Mouse (Mus musculus): ENCODE measurements around the gene Sema3f.

DNA sequence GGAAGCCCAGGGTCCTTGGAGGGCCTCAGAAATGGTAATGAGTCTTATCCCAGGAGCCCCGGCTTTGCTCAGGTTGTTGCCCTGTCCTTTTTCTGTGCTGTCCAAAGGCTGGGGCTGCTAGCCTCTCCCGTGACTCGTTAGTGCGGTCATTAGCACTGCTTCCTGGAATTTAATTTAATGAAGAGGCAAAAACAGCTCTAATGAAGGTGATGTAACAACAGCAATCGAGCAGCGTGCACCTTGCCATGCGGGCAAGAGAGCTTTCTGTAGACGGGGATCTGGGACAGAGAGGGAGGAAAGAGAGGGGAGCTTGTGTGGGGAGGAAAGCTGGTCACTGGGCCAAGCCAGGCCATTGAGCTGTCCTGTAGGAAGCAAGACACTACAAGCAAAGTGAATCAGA lies 68.6 kb downstream of the Sema3f start:
- no peak for TF ChIP-seq CTCF (IDR thresholded peaks at IDR 0.05; ENCODE audit: insufficient read depth, low read depth, low read length)
- no peak for TF ChIP-seq POLR2A (IDR thresholded peaks at IDR 0.05; ENCODE audit: insufficient read depth, low read depth, low read length)
